Mouse (Mus musculus): Measurements from ENCODE around the gene Jmjd1c. TPM values are rescaled to one million over a fixed set of nuclear protein-coding genes. Genes with fewer than 3 reads are reported as not detected.

Jmjd1c gene
- polyA plus RNA-seq, 1 experiment from 2014 or later = 27.1 TPM

DNA sequence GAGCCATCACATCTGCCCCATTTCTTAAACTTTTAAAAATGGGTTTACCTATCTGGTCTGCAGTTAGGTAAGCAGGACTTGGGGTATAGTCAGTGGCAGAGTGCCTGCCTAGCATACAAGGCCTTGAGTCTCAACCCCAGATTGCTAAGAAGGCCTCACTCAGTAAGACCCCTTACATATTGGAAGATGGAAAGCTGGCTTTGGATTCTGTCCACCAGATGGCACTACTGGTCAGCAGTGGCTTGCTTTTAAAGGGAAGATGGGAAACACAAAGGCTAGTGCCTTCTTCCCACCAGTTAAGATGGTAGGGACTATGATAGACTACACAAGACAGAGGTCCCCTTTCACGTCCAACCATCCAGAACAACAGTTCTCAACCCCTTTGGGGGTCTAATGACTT, 168.9 kb downstream of the Jmjd1c start:
- Histone ChIP-seq H3K36me3 (peaks cover 39% of the 10 kb centered on the region), H3K27ac (replicated peaks) (no peak overlapping the region), H3K4me3 (no peak overlapping the region), H3K27me3 (ENCODE audit: low read depth, poor library complexity, severe bottlenecking) (no peaks in the 10 kb centered on the region), H3K4me1 (no peaks in the 10 kb centered on the region), H3K9me3 (replicated peaks) (no peaks in the 10 kb centered on the region; the same call in 1 of the 2 replicates)
- WGBS = 64% methylated on average over 1 of the region's 1 CpGs
- peak; percentile 24 for DNase-seq (ENCODE audit: low spot score)

DNA sequence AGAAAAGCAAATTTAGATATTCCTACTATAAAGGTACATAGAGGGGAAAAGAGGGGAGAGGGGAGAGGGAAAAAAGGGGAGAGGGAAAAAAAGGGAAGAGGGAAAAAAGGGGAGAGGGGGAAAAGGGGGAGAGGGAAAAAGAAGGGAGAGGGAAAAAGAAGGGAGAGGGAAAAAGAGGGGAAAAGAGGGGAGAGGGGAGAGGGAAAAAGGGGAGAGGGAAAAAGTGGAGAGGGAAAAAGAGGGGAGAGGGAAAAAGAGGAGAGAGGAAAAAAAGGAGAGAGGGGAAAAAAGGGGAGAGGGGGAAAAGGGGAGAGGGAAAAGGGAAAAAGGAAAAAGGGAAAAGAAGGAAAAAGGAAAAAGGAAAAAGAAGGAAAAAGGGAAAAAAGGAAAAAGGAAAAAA, 180.0 kb downstream of the Jmjd1c start:
- Histone ChIP-seq H3K27me3 (ENCODE audit: low read depth, poor library complexity, severe bottlenecking) (no peaks in the 10 kb centered on the region), H3K9me3 (replicated peaks) (no peaks in the 10 kb centered on the region), H3K4me1 (no peaks in the 10 kb centered on the region), H3K27ac (replicated peaks) (no peak overlapping the region), H3K4me3 (no peak overlapping the region), H3K36me3 (peaks cover 39% of the 10 kb centered on the region)
- DNase-seq (ENCODE audit: low spot score) = no peak

DNA sequence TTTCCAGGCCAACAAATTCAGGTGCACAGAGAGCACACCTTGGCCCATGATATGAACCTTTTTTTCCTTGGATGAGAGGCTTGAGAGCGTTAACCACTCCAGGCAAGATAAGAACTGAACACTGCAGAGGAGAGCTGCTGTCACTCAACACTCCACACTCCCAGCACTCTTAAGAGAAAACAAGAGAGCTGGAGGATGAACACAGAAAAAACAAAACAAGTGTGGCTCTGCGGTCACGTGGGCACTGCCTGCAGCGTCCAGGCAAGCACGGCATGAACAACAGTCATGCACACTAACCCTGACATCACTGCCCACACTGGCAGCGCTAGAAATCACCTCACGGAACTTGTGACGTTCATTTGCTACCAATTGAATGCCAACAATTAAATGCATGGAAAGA, 185.9 kb downstream of the Jmjd1c start:
- Histone ChIP-seq H3K4me1 (peaks cover 28% of the 10 kb centered on the region), H3K9me3 (replicated peaks) (no peaks in the 10 kb centered on the region), H3K36me3 (no peaks in the 10 kb centered on the region), H3K27ac (replicated peaks) (no peak overlapping the region), H3K4me3 (no peak overlapping the region), H3K27me3 (ENCODE audit: low read depth, poor library complexity, severe bottlenecking) (no peaks in the 10 kb centered on the region)
- no peak for DNase-seq (ENCODE audit: low spot score)
- WGBS = 95% methylated on average over 8 of the region's 8 CpGs

DNA sequence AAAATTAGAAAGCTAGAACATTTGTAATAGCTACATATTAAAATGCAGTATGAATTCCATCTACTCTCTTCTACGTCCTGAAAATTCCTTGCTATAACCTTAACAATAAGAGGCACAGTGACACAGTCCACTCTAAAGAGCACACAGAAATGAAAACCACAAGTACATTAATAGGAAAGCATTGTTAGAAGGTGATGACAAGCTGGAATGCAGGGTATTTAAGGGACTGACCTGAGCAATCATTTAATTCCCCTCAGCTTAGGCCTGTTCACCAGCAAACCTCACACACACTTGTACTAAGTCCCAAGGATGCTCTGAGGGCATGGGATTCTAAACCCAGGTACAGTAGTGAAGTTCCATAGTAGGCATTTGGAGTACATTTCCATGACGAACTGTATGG, 186.6 kb downstream of the Jmjd1c start:
- no peak overlapping the region for H3K27ac ChIP-seq (replicated peaks)
- DNase-seq (ENCODE audit: low spot score) = no peak

DNA sequence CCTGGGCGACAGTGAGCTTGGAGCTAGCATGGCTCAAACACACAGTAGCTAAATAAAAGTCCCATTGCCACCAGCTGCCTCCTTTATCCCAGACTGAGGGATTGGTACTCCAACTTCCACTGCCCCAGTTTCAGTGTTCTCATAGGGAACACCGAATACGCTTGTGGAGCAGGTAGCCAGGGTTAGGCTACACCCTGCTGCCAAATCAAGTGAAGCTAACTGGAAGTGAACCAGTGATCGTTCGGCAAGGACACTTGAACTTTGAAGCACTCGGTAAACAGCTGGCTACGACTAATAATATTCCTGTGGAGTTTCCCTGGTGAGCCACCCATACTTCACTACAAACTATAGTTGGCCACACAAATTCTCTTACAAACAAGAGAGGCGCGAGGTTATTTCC, 187.6 kb downstream of the Jmjd1c start:
- H3K9me3 ChIP-seq (replicated peaks) = no peaks in the 10 kb centered on the region
- H3K4me1 ChIP-seq = peaks cover 28% of the 10 kb centered on the region
- no peaks in the 10 kb centered on the region for H3K36me3 ChIP-seq
- H3K27ac ChIP-seq (replicated peaks) = no peak overlapping the region
- DNase-seq (ENCODE audit: low spot score) = no peak
- H3K27me3 ChIP-seq (ENCODE audit: low read depth, poor library complexity, severe bottlenecking) = no peaks in the 10 kb centered on the region
- WGBS = 89% methylated on average over 9 of the region's 9 CpGs
- peak overlapping the region; percentile 95 for H3K4me3 ChIP-seq

More for the DNA sequence above, 186.6 kb downstream of the Jmjd1c start:
- Histone ChIP-seq H3K9me3 (replicated peaks) (no peaks in the 10 kb centered on the region), H3K4me1 (peaks cover 28% of the 10 kb centered on the region), H3K36me3 (no peaks in the 10 kb centered on the region), H3K4me3 (no peak overlapping the region), H3K27me3 (ENCODE audit: low read depth, poor library complexity, severe bottlenecking) (no peaks in the 10 kb centered on the region)
- 91% methylated on average over 2 of the region's 2 CpGs for WGBS

DNA sequence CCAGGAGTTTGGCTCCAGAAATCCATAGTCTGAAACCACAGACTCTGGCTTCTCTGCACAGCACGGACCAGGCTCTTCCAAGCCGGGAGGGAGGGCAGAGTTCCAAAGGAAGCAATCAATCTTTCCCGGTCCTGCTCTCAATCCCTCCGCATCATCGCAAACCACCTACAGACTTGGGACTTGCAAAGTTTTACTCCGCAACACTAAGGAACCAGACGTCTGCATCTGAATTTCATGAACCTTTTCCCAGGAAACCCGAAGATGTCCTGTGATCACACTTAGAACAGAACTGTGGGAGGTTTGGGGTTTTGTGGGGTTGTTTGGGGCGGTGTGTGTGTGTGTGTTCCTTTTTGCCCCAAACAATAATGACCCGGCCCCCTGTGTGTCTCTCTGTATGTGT, 188.4 kb downstream of the Jmjd1c start:
- Histone ChIP-seq H3K36me3 (no peaks in the 10 kb centered on the region), H3K9me3 (replicated peaks) (no peaks in the 10 kb centered on the region), H3K4me1 (peaks cover 28% of the 10 kb centered on the region), H3K27me3 (ENCODE audit: low read depth, poor library complexity, severe bottlenecking) (no peaks in the 10 kb centered on the region), H3K4me3 (peak overlapping the region; percentile 95), H3K27ac (replicated peaks) (peak overlapping the region; percentile 86)
- WGBS = 9% methylated on average over 10 of the region's 10 CpGs
- DNase-seq (ENCODE audit: low spot score) = no peak

DNA sequence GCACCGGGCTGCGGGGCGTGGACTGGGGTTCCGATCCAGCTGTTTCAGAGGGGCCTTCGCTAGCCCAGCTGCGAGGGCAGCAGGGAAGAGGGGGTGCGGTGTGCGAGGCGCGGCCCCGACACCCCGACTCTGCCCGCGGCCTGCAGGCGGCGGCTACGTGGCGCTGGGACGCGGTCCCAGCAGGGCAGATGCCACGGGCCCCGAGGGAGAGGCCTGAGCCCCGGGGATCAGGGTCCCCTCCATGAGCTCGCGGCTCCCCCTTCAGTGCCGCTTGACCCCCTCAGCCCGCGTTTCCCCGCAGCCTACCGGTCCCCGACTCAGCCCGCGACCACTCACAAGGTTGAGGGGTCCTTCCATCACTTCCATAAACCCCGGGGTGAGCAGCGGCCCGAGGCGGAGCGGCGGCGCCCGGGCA, 188.8 kb downstream of the Jmjd1c start:
- Histone ChIP-seq H3K9me3 (replicated peaks) (no peaks in the 10 kb centered on the region), H3K4me1 (peaks cover 28% of the 10 kb centered on the region), H3K27ac (replicated peaks) (peak overlapping the region; percentile 86), H3K36me3 (no peaks in the 10 kb centered on the region), H3K27me3 (ENCODE audit: low read depth, poor library complexity, severe bottlenecking) (no peaks in the 10 kb centered on the region), H3K4me3 (peak overlapping the region; percentile 95)
- WGBS = under 1% methylated on average over 38 of the region's 41 CpGs
- DNase-seq (ENCODE audit: low spot score) = no peak

DNA sequence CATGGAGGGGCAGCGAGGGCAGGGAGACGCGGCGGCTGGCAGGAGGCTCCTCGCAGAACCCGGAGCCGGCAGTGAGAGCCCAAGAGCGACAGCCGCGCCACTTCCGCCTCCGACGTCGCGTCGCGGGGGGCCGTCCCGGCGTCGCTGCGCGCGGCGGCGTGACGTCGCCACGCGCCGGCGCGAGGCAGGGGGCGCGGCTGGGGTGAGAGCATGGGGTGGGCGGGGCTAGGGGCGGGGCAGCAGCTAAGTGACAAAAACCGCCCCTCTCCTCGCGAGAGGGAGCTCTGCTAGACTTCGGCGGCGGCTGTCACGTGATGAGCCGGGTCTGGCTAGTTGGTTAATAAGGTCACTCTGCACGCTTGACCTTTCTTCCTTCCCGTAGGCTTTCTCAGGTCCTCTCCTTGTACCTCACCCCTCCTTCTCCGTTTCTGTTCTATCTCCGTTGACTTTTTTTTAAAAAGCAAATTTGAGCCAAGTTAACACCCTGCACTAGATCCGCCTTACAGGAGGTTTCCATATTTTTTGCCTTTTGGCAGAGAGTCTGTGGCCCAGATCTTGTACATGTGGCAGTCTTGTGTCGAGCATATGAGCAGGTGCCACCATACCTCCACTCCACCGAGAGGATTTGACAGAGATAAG, 189.4 kb downstream of the Jmjd1c start, which contains the start of gene Nrbf2:
Nrbf2 (minus strand) TSS at position 130 of the 639 bp plus-strand sequence.
- peaks cover 28% of the 10 kb centered on the region for H3K4me1 ChIP-seq
- WGBS = 3% methylated on average over 52 of the region's 52 CpGs
- no peaks in the 10 kb centered on the region for H3K27me3 ChIP-seq (ENCODE audit: low read depth, poor library complexity, severe bottlenecking)
- peak within 1 kb of the TSS; percentile 86 for H3K27ac ChIP-seq (replicated peaks)
- H3K36me3 ChIP-seq = no peaks in the 10 kb centered on the region
- H3K9me3 ChIP-seq (replicated peaks) = no peaks in the 10 kb centered on the region
- peak; percentile 93 for DNase-seq (ENCODE audit: low spot score)
- peak within 1 kb of the TSS; percentile 95 for H3K4me3 ChIP-seq

DNA sequence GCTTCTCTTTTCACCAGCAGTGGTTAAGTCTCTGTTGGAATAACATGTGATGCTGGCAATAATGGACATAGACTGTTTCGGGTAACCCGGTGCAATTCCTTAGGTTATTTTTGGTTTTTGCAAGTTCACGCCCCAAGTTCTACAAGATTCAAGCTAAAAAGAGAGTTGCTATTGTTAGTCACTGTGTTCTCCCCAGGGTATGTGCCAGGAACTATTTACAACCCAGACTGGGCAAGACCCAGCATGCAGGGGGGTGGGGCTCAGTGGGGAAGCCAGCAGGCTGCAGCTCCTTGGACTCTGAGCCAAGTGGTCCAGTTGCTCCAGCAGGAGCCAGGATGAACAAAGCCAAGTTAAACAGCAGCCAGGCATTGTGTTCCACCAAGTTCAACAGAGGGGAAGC, 192.0 kb downstream of the Jmjd1c start:
- DNase-seq (ENCODE audit: low spot score) = no peak
- Histone ChIP-seq H3K27me3 (ENCODE audit: low read depth, poor library complexity, severe bottlenecking) (no peaks in the 10 kb centered on the region), H3K27ac (replicated peaks) (no peak overlapping the region), H3K4me1 (peaks cover 18% of the 10 kb centered on the region), H3K9me3 (replicated peaks) (no peaks in the 10 kb centered on the region), H3K4me3 (no peak overlapping the region), H3K36me3 (no peaks in the 10 kb centered on the region)
- 89% methylated on average over 3 of the region's 3 CpGs for WGBS

DNA sequence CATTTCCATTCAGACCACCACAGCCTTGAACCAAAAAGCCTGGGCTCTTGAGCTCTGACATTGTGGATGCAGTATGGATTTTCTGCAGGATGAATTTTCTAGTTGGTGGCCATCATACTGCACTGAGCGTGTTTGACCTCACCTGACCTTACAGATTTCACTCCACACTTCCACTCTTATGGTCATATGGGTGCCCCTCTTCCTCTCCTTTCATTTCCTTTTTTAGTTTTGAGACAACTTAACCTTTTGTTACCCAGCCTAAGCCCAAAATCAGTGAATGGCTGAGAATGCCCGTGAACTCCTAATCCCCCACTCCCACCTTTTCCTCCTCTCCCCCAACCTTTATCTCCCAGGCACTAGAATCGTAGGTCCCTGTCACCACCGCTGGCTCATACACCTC, 194.7 kb downstream of the Jmjd1c start:
- no peak for DNase-seq (ENCODE audit: low spot score)
- Histone ChIP-seq H3K4me1 (peaks cover under 1% of the 10 kb centered on the region; the same call in 1 of the 2 replicates), H3K9me3 (replicated peaks) (no peaks in the 10 kb centered on the region), H3K27me3 (ENCODE audit: low read depth, poor library complexity, severe bottlenecking) (no peaks in the 10 kb centered on the region), H3K27ac (replicated peaks) (no peak overlapping the region), H3K36me3 (no peaks in the 10 kb centered on the region), H3K4me3 (no peak overlapping the region)
- WGBS = 73% methylated on average over 4 of the region's 4 CpGs

DNA sequence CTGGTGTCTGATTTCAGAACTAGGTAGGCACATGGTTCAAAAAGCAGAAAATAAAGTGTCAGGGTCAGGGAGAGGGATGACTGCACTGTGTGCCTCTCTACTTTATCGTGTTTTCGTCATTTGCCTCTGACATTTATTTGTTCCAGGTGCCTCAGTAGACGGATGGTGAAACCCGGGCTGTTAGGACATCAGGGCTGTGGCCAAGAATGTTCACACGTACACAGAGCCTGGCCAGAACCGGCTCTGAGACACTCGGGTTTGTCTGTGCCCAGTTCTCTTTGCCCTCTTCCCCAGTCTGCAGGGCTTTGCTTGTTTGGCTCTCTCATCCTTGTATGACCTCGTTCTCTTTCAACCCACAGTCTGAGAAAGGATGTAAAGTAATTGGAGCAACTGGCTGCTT, 195.2 kb downstream of the Jmjd1c start:
- no peak overlapping the region for H3K27ac ChIP-seq (replicated peaks)
- no peak overlapping the region for H3K4me3 ChIP-seq
- H3K36me3 ChIP-seq = no peaks in the 10 kb centered on the region
- 81% methylated on average over 8 of the region's 8 CpGs for WGBS
- DNase-seq (ENCODE audit: low spot score) = no peak
- no peaks in the 10 kb centered on the region for H3K4me1 ChIP-seq
- H3K9me3 ChIP-seq (replicated peaks) = no peaks in the 10 kb centered on the region
- no peaks in the 10 kb centered on the region for H3K27me3 ChIP-seq (ENCODE audit: low read depth, poor library complexity, severe bottlenecking)

DNA sequence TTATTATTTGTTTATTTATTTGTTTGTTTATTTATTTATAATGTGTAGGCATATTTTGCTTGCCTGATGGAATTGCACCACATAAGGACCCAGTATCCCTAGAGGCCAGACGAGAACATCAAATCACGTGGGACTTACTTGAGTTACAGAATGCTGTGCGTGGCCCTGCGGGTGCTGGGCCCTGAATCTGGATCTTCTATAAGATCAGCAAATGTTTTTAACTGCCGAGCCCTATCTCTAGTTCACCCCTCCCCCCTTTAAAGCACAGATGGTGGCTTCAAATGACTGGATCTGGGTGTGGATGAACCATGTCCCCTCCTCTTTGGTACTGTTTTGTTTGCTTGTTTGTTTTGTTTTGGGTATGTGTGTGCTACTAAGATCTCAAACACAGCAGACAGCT, 199.4 kb downstream of the Jmjd1c start:
- Histone ChIP-seq H3K4me1 (no peaks in the 10 kb centered on the region), H3K27me3 (ENCODE audit: low read depth, poor library complexity, severe bottlenecking) (no peaks in the 10 kb centered on the region), H3K27ac (replicated peaks) (no peak overlapping the region), H3K9me3 (replicated peaks) (no peaks in the 10 kb centered on the region), H3K4me3 (no peak overlapping the region), H3K36me3 (no peaks in the 10 kb centered on the region)
- 76% methylated on average over 5 of the region's 5 CpGs for WGBS
- no peak for DNase-seq (ENCODE audit: low spot score)

DNA sequence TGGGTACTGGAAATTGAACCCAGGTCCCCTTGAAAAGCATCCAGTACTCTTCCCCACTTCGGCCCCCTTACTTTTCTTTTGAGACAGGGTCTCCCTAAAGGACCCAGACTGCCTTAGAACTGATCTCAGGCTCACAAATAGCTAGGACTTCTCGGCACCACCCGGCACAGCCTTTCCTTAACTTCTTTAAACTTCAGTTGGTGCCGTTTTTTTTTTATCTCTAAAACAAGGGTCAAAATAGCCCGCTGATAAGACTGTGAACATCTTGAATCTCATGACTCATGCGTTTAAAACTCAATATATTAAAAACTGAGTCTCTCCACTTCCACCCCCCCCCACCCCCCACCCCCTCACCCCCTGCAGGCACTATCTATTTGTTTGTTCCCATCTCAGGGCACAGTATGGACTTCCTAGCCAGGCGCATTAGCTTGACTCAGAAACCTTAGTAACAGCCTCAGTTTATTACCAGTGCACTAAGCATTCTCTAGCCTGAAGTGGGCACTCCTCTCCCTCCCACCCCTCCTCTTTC, 200.1 kb downstream of the Jmjd1c start:
- Histone ChIP-seq H3K9me3 (replicated peaks) (no peaks in the 10 kb centered on the region), H3K27me3 (ENCODE audit: low read depth, poor library complexity, severe bottlenecking) (no peaks in the 10 kb centered on the region), H3K36me3 (no peaks in the 10 kb centered on the region), H3K4me1 (no peaks in the 10 kb centered on the region), H3K4me3 (no peak overlapping the region), H3K27ac (replicated peaks) (no peak overlapping the region)
- WGBS = 83% methylated on average over 7 of the region's 7 CpGs
- DNase-seq (ENCODE audit: low spot score) = no peak

Measured in midbrain, embryonic 10.5 days (tissue).